Mouse (Mus musculus): Measurements from ENCODE around the gene Cox8c.

- no peak for TF ChIP-seq MAX (IDR thresholded peaks at IDR 0.05)
- no peak for TF ChIP-seq CTCF (IDR thresholded peaks at IDR 0.05; ENCODE audit: control insufficient read depth, insufficient read depth, insufficient read length)
- no peak for TF ChIP-seq USF1 (IDR thresholded peaks at IDR 0.05; ENCODE audit: low read depth)
- TF ChIP-seq MYOD1 (IDR thresholded peaks at IDR 0.05; ENCODE audit: control insufficient read depth, insufficient read length, low read depth), result no peak
- TF ChIP-seq MYOG (IDR thresholded peaks at IDR 0.05; ENCODE audit: control insufficient read depth, extremely low read depth, insufficient read length), result no peak
Measured at GRCm38 (mm10) chr12:102860806-102861205, 38.3 kb upstream of the Cox8c start.
